Mouse (Mus musculus) neural tube, embryonic 13.5 days (tissue): Measurements from ENCODE around the gene Fat1. TPM values are rescaled to one million over a fixed set of nuclear protein-coding genes. Genes with fewer than 3 reads are reported as not detected.

Experiments
- ATAC-seq: fragments of 200-750 bp; cut with Nextera tagmentation; 2 replicates; pipeline ENCODE4 v1.8.0; 2017; ENCODE audit warnings: low read depth, mild to moderate bottlenecking, moderate TSS enrichment, moderate library complexity
- H3K27ac ChIP-seq: fragments of 300-500 bp; sonication (generic); replicated peaks from 2 replicates; pipeline ENCODE4 v1.5.1; 2015; ENCODE audit warnings: moderate library complexity, mild to moderate bottlenecking, inconsistent platforms
- H3K27me3 ChIP-seq: fragments of 300-500 bp; sonication (generic); 2 replicates; pipeline ENCODE4 v1.6.1; 2015; ENCODE audit warnings: mild to moderate bottlenecking, inconsistent platforms
- H3K36me3 ChIP-seq: fragments of 300-500 bp; sonication (generic); 2 replicates; pipeline ENCODE4 v1.6.1; 2015; ENCODE audit warnings: mild to moderate bottlenecking, inconsistent platforms
- H3K4me1 ChIP-seq: fragments of 300-500 bp; sonication (generic); replicated peaks from 2 replicates; pipeline ENCODE4 v1.6.1; 2015; ENCODE audit warnings: inconsistent platforms
- H3K4me2 ChIP-seq: fragments of 300-500 bp; sonication (generic); 2 replicates; pipeline ENCODE4 v1.6.1; 2015; ENCODE audit warnings: inconsistent platforms, mild to moderate bottlenecking, moderate library complexity
- H3K4me3 ChIP-seq: fragments of 300-500 bp; sonication (generic); 2 replicates; pipeline ENCODE4 v1.5.1; 2015; ENCODE audit warnings: mild to moderate bottlenecking, inconsistent platforms
- H3K9ac ChIP-seq: fragments of 300-500 bp; sonication (generic); 2 replicates; pipeline ENCODE4 v1.6.1; 2015; ENCODE audit warnings: moderate library complexity, mild to moderate bottlenecking, inconsistent platforms
- H3K9me3 ChIP-seq: fragments of 300-500 bp; sonication (generic); 2 replicates; pipeline ENCODE4 v1.6.1; 2016; ENCODE audit warnings: inconsistent platforms
- WGBS: fragments of 180-500 bp; shearing (Covaris S2); methylation state at CpG from one replicate; pipeline ENCODE4 v1.1.7; 2015; 5-methylcytosine and 5-hydroxymethylcytosine counted together
- polyA plus RNA-seq: library from polyadenylated mRNA; unstranded; fragments of >200 nt; fragmentation: Nextera tagmentation; extraction: Ambion mirVana; gene quantifications from 2 replicates; pipeline ENCODE4 v1.2.1, GENCODE M21; 2015

Fat1 gene
- polyA plus RNA-seq, 1 experiment from 2014 or later = 12.1 TPM

- WGBS = under 1% methylated on average over 24 of the region's 24 CpGs
- H3K27ac ChIP-seq = peak overlapping the region; percentile 83
- H3K9ac ChIP-seq = peak overlapping the region; percentile 73
- peaks cover 26% of the 10 kb centered on the region for H3K4me1 ChIP-seq
- no peaks in the 10 kb centered on the region for H3K36me3 ChIP-seq
- peak overlapping the region; percentile 92 for H3K4me2 ChIP-seq
- peak overlapping the region; percentile 82 for H3K4me3 ChIP-seq
- no peaks in the 10 kb centered on the region for H3K9me3 ChIP-seq
- 0 out of 2 replicates have a peak, but pooled peaks cover 5% of the 10 kb centered on the region for H3K27me3 ChIP-seq
- peak; percentile 74 for ATAC-seq
Observed at GRCm38 (mm10) chr8:44935741-44936140, 494 bp downstream of the Fat1 start.

DNA sequence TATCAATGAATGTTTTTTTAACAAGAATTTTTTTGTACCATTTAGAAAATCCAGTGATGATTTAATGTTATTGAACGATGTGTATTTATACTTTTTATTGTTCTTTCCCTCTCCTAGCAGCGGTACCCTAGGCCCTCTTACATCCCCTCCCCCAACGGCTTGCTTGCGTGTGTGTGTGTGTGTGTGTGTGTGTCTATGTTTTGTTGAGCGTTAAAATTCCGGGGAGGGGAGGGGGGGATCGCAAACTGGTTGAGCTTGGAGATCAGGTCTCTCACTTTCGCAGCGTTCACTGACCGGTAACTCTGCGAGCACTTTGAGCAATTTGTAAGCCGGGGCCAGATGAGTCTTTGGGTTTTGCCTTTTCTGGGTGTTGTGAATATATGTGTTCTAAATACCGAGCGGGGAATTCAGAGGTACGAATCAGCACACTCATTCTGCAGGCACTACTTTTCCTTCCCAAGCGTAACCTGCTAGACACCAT, 1.3 kb downstream of the Fat1 start:
- Histone ChIP-seq H3K27me3 (0 out of 2 replicates have a peak, but pooled peaks cover 3% of the 10 kb centered on the region), H3K27ac (peak overlapping the region; percentile 86; the same call in 1 of the 2 replicates), H3K4me3 (peak overlapping the region; percentile 82), H3K4me1 (peaks cover 26% of the 10 kb centered on the region), H3K4me2 (peak overlapping the region; percentile 92), H3K9ac (peak overlapping the region; percentile 79), H3K36me3 (no peaks in the 10 kb centered on the region), H3K9me3 (no peaks in the 10 kb centered on the region)
- no peak for ATAC-seq
- WGBS = under 1% methylated on average over 16 of the region's 16 CpGs

DNA sequence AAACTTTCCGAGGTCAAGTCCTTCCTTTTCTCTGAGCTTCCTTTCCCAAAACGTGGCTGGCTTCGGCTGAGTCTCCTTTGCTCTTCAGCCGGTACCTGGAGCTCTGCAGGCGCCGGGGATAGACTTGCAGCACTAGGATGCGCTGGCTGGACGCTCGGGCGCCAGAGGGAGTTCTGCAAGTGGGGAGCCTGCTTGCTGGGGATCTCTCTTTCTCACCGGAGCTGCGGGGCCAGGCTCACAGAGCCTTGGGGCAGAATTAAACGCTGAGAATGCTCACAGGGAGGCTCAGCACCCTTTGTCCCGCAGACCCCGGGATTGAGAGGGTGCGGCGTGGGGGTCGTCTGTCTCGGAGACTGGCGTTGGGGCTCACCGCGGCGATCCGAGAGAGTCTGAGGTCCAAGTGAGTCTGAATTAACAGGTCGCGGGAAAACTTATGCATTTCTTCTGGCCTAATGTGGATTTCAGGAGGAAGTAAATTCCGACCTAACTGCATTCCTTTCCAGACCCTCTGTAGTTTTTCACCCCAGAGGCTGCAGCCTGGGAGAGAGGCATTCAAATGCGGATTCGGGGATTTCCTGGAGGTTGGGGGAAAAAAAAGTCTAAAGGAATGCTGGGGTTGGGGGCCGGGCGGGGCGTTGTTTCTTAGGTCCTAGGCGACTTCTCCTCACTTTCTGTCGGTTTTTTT, 2.0 kb downstream of the Fat1 start:
- Histone ChIP-seq H3K27me3 (no peaks in the 10 kb centered on the region), H3K27ac (peak overlapping the region; percentile 86), H3K9ac (peak overlapping the region; percentile 79), H3K4me2 (peak overlapping the region; percentile 92), H3K4me1 (peaks cover 26% of the 10 kb centered on the region), H3K4me3 (peak overlapping the region; percentile 82), H3K36me3 (no peaks in the 10 kb centered on the region), H3K9me3 (no peaks in the 10 kb centered on the region)
- under 1% methylated on average over 34 of the region's 34 CpGs for WGBS
- ATAC-seq = no peak

DNA sequence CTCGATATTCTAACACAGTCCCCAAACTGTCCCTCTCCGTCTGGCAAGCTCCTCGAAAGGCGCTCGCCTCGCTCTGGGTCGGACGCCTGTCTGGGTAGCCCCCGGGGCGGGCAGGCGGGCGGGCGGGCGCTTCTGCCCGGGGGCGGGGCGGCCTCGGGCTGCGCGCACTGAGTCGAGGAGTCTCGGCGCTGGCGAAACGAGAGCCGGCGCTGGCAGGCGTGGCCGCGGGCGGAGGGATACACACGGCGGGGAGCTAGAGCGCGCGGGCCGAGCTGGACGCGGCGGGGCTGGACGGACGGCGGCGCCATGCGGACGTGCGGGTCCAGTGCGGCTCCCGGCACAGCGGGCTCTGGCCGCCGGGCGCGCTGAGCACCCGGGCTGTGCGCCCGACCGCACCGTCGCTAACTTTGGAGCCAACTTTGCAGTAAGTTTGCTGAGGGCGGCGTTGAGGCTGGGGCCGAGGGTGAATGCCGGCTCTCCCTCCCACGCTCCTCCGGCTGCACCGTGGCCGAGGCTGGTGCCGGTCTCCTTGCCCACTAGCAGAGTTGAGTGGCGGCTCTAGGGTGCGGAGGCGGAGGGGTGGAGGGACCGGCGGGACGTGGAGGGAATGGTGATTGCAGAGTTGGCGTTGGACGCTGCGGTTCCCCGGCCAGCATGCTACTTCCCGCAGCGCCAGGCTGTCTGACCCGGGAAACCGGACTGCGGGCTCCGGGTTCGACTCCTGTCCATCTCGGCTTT, 2.8 kb downstream of the Fat1 start:
- peak; percentile 77 for ATAC-seq
- Histone ChIP-seq H3K27ac (peak overlapping the region; percentile 86), H3K4me2 (peak overlapping the region; percentile 92), H3K9me3 (no peaks in the 10 kb centered on the region), H3K27me3 (no peaks in the 10 kb centered on the region), H3K36me3 (no peaks in the 10 kb centered on the region), H3K9ac (peak overlapping the region; percentile 79), H3K4me1 (peaks cover 30% of the 10 kb centered on the region), H3K4me3 (peak overlapping the region; percentile 82)
- WGBS = under 1% methylated on average over 87 of the region's 87 CpGs

DNA sequence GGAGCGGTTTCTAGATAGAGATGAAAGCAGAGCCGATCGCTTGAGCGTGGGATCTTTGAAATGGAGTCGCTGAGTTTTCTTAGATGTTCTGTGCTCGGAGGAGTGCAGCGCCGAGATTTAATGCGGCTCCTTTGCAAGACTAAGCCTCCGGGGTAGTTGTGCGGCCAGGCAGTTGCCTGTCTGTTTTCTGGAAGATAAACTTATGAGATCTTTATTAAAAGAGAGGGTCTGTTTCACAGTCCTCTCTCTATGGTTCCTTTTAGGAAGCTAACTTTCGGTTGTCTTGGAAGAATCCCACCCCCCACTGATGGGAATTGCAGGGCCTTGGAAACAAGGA, 3.4 kb downstream of the Fat1 start:
- Histone ChIP-seq H3K4me3 (peak overlapping the region; percentile 82), H3K9ac (peak overlapping the region; percentile 79), H3K4me2 (peak overlapping the region; percentile 92), H3K27ac (peak overlapping the region; percentile 86), H3K27me3 (no peaks in the 10 kb centered on the region), H3K4me1 (peaks cover 27% of the 10 kb centered on the region), H3K9me3 (no peaks in the 10 kb centered on the region), H3K36me3 (no peaks in the 10 kb centered on the region)
- no peak for ATAC-seq
- under 1% methylated on average over 12 of the region's 12 CpGs for WGBS

DNA sequence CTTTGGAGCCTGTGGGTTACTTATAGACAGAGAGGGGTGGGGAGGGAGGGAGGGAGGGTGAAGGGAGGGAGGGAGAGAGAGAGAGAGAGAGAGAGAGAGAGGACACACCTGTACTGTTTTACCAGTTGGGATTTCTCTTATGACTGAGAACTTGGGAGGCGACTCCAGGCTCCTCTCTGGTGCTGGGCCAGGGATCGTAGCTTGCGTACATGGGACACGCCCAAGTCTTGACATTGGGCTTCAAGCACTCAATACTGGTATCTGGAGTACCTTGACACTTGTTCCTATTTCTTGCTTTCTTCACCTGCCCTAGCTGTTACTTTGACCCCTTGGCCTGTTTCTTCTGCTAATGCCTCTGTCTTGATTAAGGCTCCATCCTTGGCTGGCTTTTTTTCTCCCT, 10.3 kb downstream of the Fat1 start:
- no peak overlapping the region for H3K9ac ChIP-seq
- no peak overlapping the region for H3K4me3 ChIP-seq
- no peak overlapping the region for H3K4me2 ChIP-seq
- peaks cover 15% of the 10 kb centered on the region for H3K4me1 ChIP-seq
- H3K27me3 ChIP-seq = no peaks in the 10 kb centered on the region
- no peaks in the 10 kb centered on the region for H3K9me3 ChIP-seq
- WGBS = 97% methylated on average over 4 of the region's 4 CpGs
- ATAC-seq = no peak
- H3K36me3 ChIP-seq = peaks cover 9% of the 10 kb centered on the region
- no peak overlapping the region for H3K27ac ChIP-seq

- Histone ChIP-seq H3K27me3 (no peaks in the 10 kb centered on the region), H3K4me2 (peak overlapping the region; percentile 39), H3K4me3 (no peak overlapping the region), H3K9me3 (peaks cover 19% of the 10 kb centered on the region; the same call in 1 of the 2 replicates), H3K9ac (0 out of 2 replicates have a peak overlapping the region, but pooled peaks have one; percentile 5), H3K4me1 (peaks cover 12% of the 10 kb centered on the region), H3K27ac (no peak overlapping the region), H3K36me3 (peaks cover 39% of the 10 kb centered on the region)
- ATAC-seq = peak; percentile 50; the same call in 1 of the 2 replicates
- 52% methylated on average over 9 of the region's 9 CpGs for WGBS
Observed at GRCm38 (mm10) chr8:44948597-44948996, 13.3 kb downstream of the Fat1 start.

GRCm38 (mm10) chr8:44960455-44960854, 25.2 kb downstream of the Fat1 start:
- no peak overlapping the region for H3K4me3 ChIP-seq
- no peak overlapping the region for H3K4me2 ChIP-seq
- no peak overlapping the region for H3K27ac ChIP-seq
- ATAC-seq = no peak
- H3K9ac ChIP-seq = no peak overlapping the region
- no peaks in the 10 kb centered on the region for H3K27me3 ChIP-seq
- H3K36me3 ChIP-seq = 0 out of 2 replicates have a peak, but pooled peaks cover 4% of the 10 kb centered on the region
- 36% methylated on average over 10 of the region's 10 CpGs for WGBS
- H3K4me1 ChIP-seq = peaks cover 31% of the 10 kb centered on the region
- no peaks in the 10 kb centered on the region for H3K9me3 ChIP-seq

- H3K4me1 ChIP-seq = peaks cover 34% of the 10 kb centered on the region
- H3K36me3 ChIP-seq = 0 out of 2 replicates have a peak, but pooled peaks cover 4% of the 10 kb centered on the region
- H3K27ac ChIP-seq = no peak overlapping the region
- no peak overlapping the region for H3K4me2 ChIP-seq
- WGBS = 61% methylated on average over 5 of the region's 5 CpGs
- no peaks in the 10 kb centered on the region for H3K9me3 ChIP-seq
- no peak overlapping the region for H3K4me3 ChIP-seq
- H3K9ac ChIP-seq = no peak overlapping the region
- ATAC-seq = no peak
- no peaks in the 10 kb centered on the region for H3K27me3 ChIP-seq
Observed at GRCm38 (mm10) chr8:44960906-44961305, 25.7 kb downstream of the Fat1 start.

GRCm38 (mm10) chr8:44961492-44961891, 26.2 kb downstream of the Fat1 start:
- Histone ChIP-seq H3K27ac (no peak overlapping the region), H3K9ac (no peak overlapping the region), H3K36me3 (0 out of 2 replicates have a peak, but pooled peaks cover 4% of the 10 kb centered on the region), H3K4me2 (no peak overlapping the region), H3K27me3 (no peaks in the 10 kb centered on the region), H3K9me3 (no peaks in the 10 kb centered on the region), H3K4me3 (no peak overlapping the region), H3K4me1 (peaks cover 40% of the 10 kb centered on the region)
- ATAC-seq = no peak
- 72% methylated on average over 6 of the region's 6 CpGs for WGBS

GRCm38 (mm10) chr8:44962572-44963231, 27.5 kb downstream of the Fat1 start:
- Histone ChIP-seq H3K4me2 (no peak overlapping the region), H3K9ac (no peak overlapping the region), H3K36me3 (0 out of 2 replicates have a peak, but pooled peaks cover under 1% of the 10 kb centered on the region), H3K27ac (no peak overlapping the region), H3K4me3 (no peak overlapping the region), H3K4me1 (peaks cover 42% of the 10 kb centered on the region), H3K27me3 (no peaks in the 10 kb centered on the region), H3K9me3 (no peaks in the 10 kb centered on the region)
- WGBS = 81% methylated on average over 12 of the region's 12 CpGs
- ATAC-seq = no peak
